Comparison of ENCODE assay signal across 8 mouse cellular contexts in the genomic region with DNA sequence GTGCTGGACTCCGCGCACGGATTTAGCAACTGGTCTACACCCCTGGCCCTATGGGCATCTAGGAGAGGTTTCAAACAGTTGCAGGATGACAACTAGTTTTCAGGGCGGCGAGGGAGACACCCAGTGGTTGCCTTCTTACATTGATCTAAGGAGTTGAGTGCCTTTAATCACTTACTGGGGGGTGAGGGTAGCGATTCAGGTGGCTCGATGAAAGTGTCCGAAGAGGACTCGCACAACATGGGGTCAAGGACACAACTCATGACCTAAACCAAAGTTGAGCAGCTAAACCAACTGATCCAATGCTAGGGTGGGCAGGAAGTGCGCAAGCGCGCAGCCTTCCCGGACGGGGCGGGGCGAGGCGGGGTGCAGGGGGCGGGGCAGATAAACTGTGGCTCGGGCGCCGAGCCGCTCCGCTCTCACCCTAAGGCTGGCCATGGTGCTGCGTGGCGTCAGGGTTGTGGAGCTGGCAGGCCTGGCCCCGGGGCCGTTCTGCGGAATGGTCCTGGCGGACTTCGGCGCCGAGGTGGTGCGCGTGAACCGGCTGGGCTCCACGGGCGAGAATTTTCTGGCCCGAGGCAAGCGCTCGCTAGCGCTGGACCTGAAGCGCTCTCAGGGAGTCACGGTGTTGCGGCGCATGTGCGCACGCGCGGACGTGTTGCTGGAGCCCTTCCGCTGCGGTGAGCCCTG. TPM values are rescaled to one million over a fixed set of nuclear protein-coding genes. Genes with fewer than 3 reads are reported as not detected.
A peak's percentile ranks its signal among the peaks of the same experiment; 100 is the strongest.
DNase-seq lines count a peak whose midpoint lies in the region; ATAC-seq lines count a peak whose summit lies in the region.

A gene (plus strand): TSS at position 380 of the 687 bp plus-strand sequence.

- ATAC-seq in CD4-positive, CD25-positive, alpha-beta regulatory T cell, adult 4 months: peak; percentile 91
- peak; percentile 100 for ATAC-seq in forebrain, embryonic 11.5 days (replicated peaks; ENCODE audit: low FRiP score)
- peak; percentile 99 for ATAC-seq in heart, embryonic 16.5 days (replicated peaks; ENCODE audit: extremely low read depth, insufficient read depth, low FRiP score)
- ATAC-seq in liver, embryonic 15.5 days (ENCODE audit: insufficient read depth): peak; percentile 96
- peak; percentile 100 for ATAC-seq in neural tube, embryonic 12.5 days (ENCODE audit: low FRiP score, low read depth)

- H3K36me3 ChIP-seq in forebrain, embryonic 11.5 days (ENCODE audit: control insufficient read depth, insufficient read depth, low read length): no peaks in the 10 kb centered on the region
- 0 out of 2 replicates have a peak, but pooled peaks cover 2% of the 10 kb centered on the region for H3K36me3 ChIP-seq in heart, embryonic 16.5 days (ENCODE audit: control insufficient read depth, insufficient read depth)
- H3K36me3 ChIP-seq in liver, embryonic 15.5 days (replicated peaks): no peaks in the 10 kb centered on the region
- H3K36me3 ChIP-seq in neural tube, embryonic 12.5 days: no peaks in the 10 kb centered on the region

- 0 out of 2 replicates have a peak within 1 kb of the TSS, but pooled peaks have one; percentile 12 for H3K27ac ChIP-seq in forebrain, embryonic 11.5 days (ENCODE audit: low read depth, low read length)
- H3K27ac ChIP-seq in heart, embryonic 16.5 days (ENCODE audit: low read length): peak within 1 kb of the TSS; percentile 88
- H3K27ac ChIP-seq in liver, embryonic 15.5 days (replicated peaks): peak within 1 kb of the TSS; percentile 79
- peak within 1 kb of the TSS; percentile 54 for H3K27ac ChIP-seq in neural tube, embryonic 12.5 days

- H3K4me3 ChIP-seq in forebrain, embryonic 11.5 days (ENCODE audit: low read depth, low read length): peak within 1 kb of the TSS; percentile 66
- H3K4me3 ChIP-seq in heart, embryonic 16.5 days (ENCODE audit: low read length): peak within 1 kb of the TSS; percentile 68
- H3K4me3 ChIP-seq in liver, embryonic 15.5 days (replicated peaks): peak within 1 kb of the TSS; percentile 69
- peak within 1 kb of the TSS; percentile 73 for H3K4me3 ChIP-seq in neural tube, embryonic 12.5 days

- peak within 1 kb of the TSS; percentile 76 for H3K9ac ChIP-seq in forebrain, embryonic 11.5 days (ENCODE audit: low read length)
- H3K9ac ChIP-seq in heart, embryonic 16.5 days (ENCODE audit: low read length): peak within 1 kb of the TSS; percentile 83
- peak within 1 kb of the TSS; percentile 66 for H3K9ac ChIP-seq in liver, embryonic 15.5 days
- H3K9ac ChIP-seq in neural tube, embryonic 12.5 days: peak within 1 kb of the TSS; percentile 64

- no peaks in the 10 kb centered on the region for H3K27me3 ChIP-seq in forebrain, embryonic 11.5 days (ENCODE audit: control insufficient read depth, insufficient read depth, low read length)
- H3K27me3 ChIP-seq in heart, embryonic 16.5 days (ENCODE audit: control insufficient read depth, insufficient read depth, low read length): no peaks in the 10 kb centered on the region
- H3K27me3 ChIP-seq in liver, embryonic 15.5 days: no peaks in the 10 kb centered on the region
- no peaks in the 10 kb centered on the region for H3K27me3 ChIP-seq in neural tube, embryonic 12.5 days (replicated peaks)

- DNase-seq in c-Kit-positive CD71-positive TER-119-negative erythroid progenitor cells, embryonic 14.5 days (ENCODE audit: low read depth): peak; percentile 68
- DNase-seq in forebrain, embryonic 11.5 days (ENCODE audit: low spot score): peak; percentile 94
- DNase-seq in kidney, postnatal 36 days: peak; percentile 89 to 93
- DNase-seq in telencephalon, adult 2 months (ENCODE audit: low read depth, low spot score): peak; percentile 78

- under 1% methylated on average over 52 of the region's 52 CpGs for WGBS in forebrain, embryonic 11.5 days
- WGBS in heart, embryonic 16.5 days: under 1% methylated on average over 52 of the region's 52 CpGs
- under 1% methylated on average over 52 of the region's 52 CpGs for WGBS in liver, embryonic 15.5 days (ENCODE audit: insufficient replicate concordance)
- under 1% methylated on average over 52 of the region's 52 CpGs for WGBS in neural tube, embryonic 12.5 days

- peaks cover 2% of the 10 kb centered on the region; the same call in 1 of the 2 replicates for H3K4me1 ChIP-seq in forebrain, embryonic 11.5 days (replicated peaks; ENCODE audit: control insufficient read depth, insufficient read depth, low read length)
- H3K4me1 ChIP-seq in heart, embryonic 16.5 days (ENCODE audit: control insufficient read depth, insufficient read depth, low read length): peaks cover 3% of the 10 kb centered on the region
- H3K4me1 ChIP-seq in liver, embryonic 15.5 days (replicated peaks): peaks cover 23% of the 10 kb centered on the region; the same call in 1 of the 2 replicates
- H3K4me1 ChIP-seq in neural tube, embryonic 12.5 days: peaks cover 4% of the 10 kb centered on the region; the same call in 1 of the 2 replicates

- no peaks in the 10 kb centered on the region for H3K9me3 ChIP-seq in forebrain, embryonic 11.5 days (ENCODE audit: control insufficient read depth, low read length)
- no peaks in the 10 kb centered on the region for H3K9me3 ChIP-seq in heart, embryonic 16.5 days (replicated peaks; ENCODE audit: control insufficient read depth, low read length)
- no peaks in the 10 kb centered on the region for H3K9me3 ChIP-seq in liver, embryonic 15.5 days (replicated peaks)
- no peaks in the 10 kb centered on the region for H3K9me3 ChIP-seq in neural tube, embryonic 12.5 days

- H3K4me2 ChIP-seq in forebrain, embryonic 11.5 days (ENCODE audit: low read depth, low read length, severe bottlenecking): peak within 1 kb of the TSS; percentile 65
- peak within 1 kb of the TSS; percentile 76 for H3K4me2 ChIP-seq in heart, embryonic 16.5 days (ENCODE audit: low read depth, low read length)
- H3K4me2 ChIP-seq in liver, embryonic 15.5 days: peak within 1 kb of the TSS; percentile 84
- H3K4me2 ChIP-seq in neural tube, embryonic 12.5 days (replicated peaks): peak within 1 kb of the TSS; percentile 66

RNA-seq across cellular contexts. Expression of the gene that starts here (rescaled TPM):
- polyA plus RNA-seq in CD4-positive, CD25-positive, alpha-beta regulatory T cell, adult 4 months (2017; shearing (Covaris generic)): 1 to 10 TPM; 4.5 to 4.7 TPM
- polyA plus RNA-seq in forebrain, embryonic 11.5 days (2014; fragmentation: Nextera tagmentation; extraction: Ambion mirVana): 9.9 and 11.7 TPM in 2 replicates
- 15.4 and 22.9 TPM in 2 replicates for polyA plus RNA-seq in heart, embryonic 16.5 days (2015; fragmentation: Nextera tagmentation; extraction: Ambion mirVana)
- polyA plus RNA-seq in liver, embryonic 15.5 days (2015; fragmentation: Nextera tagmentation; extraction: Ambion mirVana): 19.1 and 26.1 TPM in 2 replicates
- polyA plus RNA-seq in neural tube, embryonic 12.5 days (2016; fragmentation: Nextera tagmentation; extraction: Ambion mirVana): 14.0 and 14.3 TPM in 2 replicates

Comparison
In these comparisons a context has a peak if more than half of its experiments do, and no peak if none do; other contexts are left out.
1. Peak in every context shown above with its lines: DNase-seq, ATAC-seq, H3K4me3 ChIP-seq and H3K27ac ChIP-seq.
2. H3K27ac ChIP-seq: peak in every context shown above with its lines; median percentile 88 in heart, embryonic 16.5 days; 79 in liver, embryonic 15.5 days; 54 in neural tube, embryonic 12.5 days; 12 in forebrain, embryonic 11.5 days.